Mouse (Mus musculus) brown adipose tissue, adult 24 weeks (tissue): ENCODE measurements around the gene Bmpr1b. TPM values are rescaled to one million over a fixed set of nuclear protein-coding genes. Genes with fewer than 3 reads are reported as not detected.

ENCODE experiments used
- H3K27ac ChIP-seq: fragments of 200-500 bp; replicated peaks from 2 replicates; pipeline ENCODE4 v1.5.1; 2012; ENCODE audit warnings: low read depth, mild to moderate bottlenecking, low read length
- H3K4me1 ChIP-seq: fragments of 200-500 bp; 2 replicates; pipeline ENCODE4 v1.6.1; 2012; ENCODE audit warnings: low read length, mixed read lengths; ENCODE audit not compliant: control insufficient read depth, insufficient read depth, insufficient read length
- H3K4me3 ChIP-seq: fragments of 200-500 bp; 2 replicates; pipeline ENCODE4 v1.5.1; 2012; ENCODE audit warnings: low read depth, mild to moderate bottlenecking, low read length, moderate library complexity; ENCODE audit not compliant: insufficient read depth
- polyA plus RNA-seq: library from polyadenylated mRNA; stranded (reverse); fragments of >200 nt; gene quantifications from 2 replicates; pipeline ENCODE4 v1.2.4, GENCODE M21; 2012; ENCODE audit not compliant: missing spikeins, insufficient read depth, insufficient read length

Bmpr1b gene
- polyA plus RNA-seq, 1 experiment: not detected

GRCm38 (mm10) chr3:141921161-141921560 is 248.1 kb downstream of the Bmpr1b start:
- no peak overlapping the region for H3K27ac ChIP-seq
- H3K4me3 ChIP-seq: no peak overlapping the region
- no peaks in the 10 kb centered on the region for H3K4me1 ChIP-seq

- no peaks in the 10 kb centered on the region for H3K4me1 ChIP-seq
- no peak overlapping the region for H3K27ac ChIP-seq
- H3K4me3 ChIP-seq: no peak overlapping the region
These were observed 249.6 kb downstream of the Bmpr1b start for GRCm38 (mm10) chr3:141919661-141920060.

- H3K4me3 ChIP-seq: no peak overlapping the region
- no peaks in the 10 kb centered on the region for H3K4me1 ChIP-seq
- H3K27ac ChIP-seq: no peak overlapping the region
These were observed 252.1 kb downstream of the Bmpr1b start for GRCm38 (mm10) chr3:141917166-141917565.

GRCm38 (mm10) chr3:141915995-141916394 is 253.2 kb downstream of the Bmpr1b start:
- Histone ChIP-seq H3K4me1 (no peaks in the 10 kb centered on the region), H3K27ac (no peak overlapping the region), H3K4me3 (no peak overlapping the region)

- Histone ChIP-seq H3K4me1 (no peaks in the 10 kb centered on the region), H3K27ac (no peak overlapping the region), H3K4me3 (no peak overlapping the region)
These were observed 254.6 kb downstream of the Bmpr1b start for GRCm38 (mm10) chr3:141914588-141914987.

GRCm38 (mm10) chr3:141909136-141909535 is 260.1 kb downstream of the Bmpr1b start:
- Histone ChIP-seq H3K27ac (no peak overlapping the region), H3K4me3 (no peak overlapping the region), H3K4me1 (no peaks in the 10 kb centered on the region)

- Histone ChIP-seq H3K4me1 (no peaks in the 10 kb centered on the region), H3K27ac (no peak overlapping the region), H3K4me3 (no peak overlapping the region)
These were observed 263.2 kb downstream of the Bmpr1b start for GRCm38 (mm10) chr3:141905903-141906623.

GRCm38 (mm10) chr3:141900361-141900760 is 268.9 kb downstream of the Bmpr1b start:
- no peak overlapping the region for H3K27ac ChIP-seq

GRCm38 (mm10) chr3:141899521-141899920 is 269.7 kb downstream of the Bmpr1b start:
- Histone ChIP-seq H3K4me1 (no peaks in the 10 kb centered on the region), H3K4me3 (no peak overlapping the region), H3K27ac (no peak overlapping the region)

More at GRCm38 (mm10) chr3:141900361-141900760, 268.9 kb downstream of the Bmpr1b start:
- H3K4me1 ChIP-seq: no peaks in the 10 kb centered on the region
- H3K4me3 ChIP-seq: no peak overlapping the region

- H3K27ac ChIP-seq: no peak overlapping the region
- no peaks in the 10 kb centered on the region for H3K4me1 ChIP-seq
These were observed 271.5 kb downstream of the Bmpr1b start for GRCm38 (mm10) chr3:141897698-141898097.

GRCm38 (mm10) chr3:141896870-141897554 is 272.2 kb downstream of the Bmpr1b start:
- Histone ChIP-seq H3K4me1 (no peaks in the 10 kb centered on the region), H3K4me3 (no peak overlapping the region), H3K27ac (no peak overlapping the region)

More at GRCm38 (mm10) chr3:141897698-141898097, 271.5 kb downstream of the Bmpr1b start:
- no peak overlapping the region for H3K4me3 ChIP-seq

- Histone ChIP-seq H3K4me1 (no peaks in the 10 kb centered on the region), H3K4me3 (no peak overlapping the region), H3K27ac (no peak overlapping the region)
These were observed 274.1 kb downstream of the Bmpr1b start for GRCm38 (mm10) chr3:141895096-141895495.

GRCm38 (mm10) chr3:141890668-141891067 is 278.6 kb downstream of the Bmpr1b start:
- H3K27ac ChIP-seq: no peak overlapping the region
- no peaks in the 10 kb centered on the region for H3K4me1 ChIP-seq
- H3K4me3 ChIP-seq: no peak overlapping the region

- H3K4me1 ChIP-seq: no peaks in the 10 kb centered on the region
- no peak overlapping the region for H3K4me3 ChIP-seq
- H3K27ac ChIP-seq: no peak overlapping the region
These were observed 281.6 kb downstream of the Bmpr1b start for GRCm38 (mm10) chr3:141887476-141888274.

- no peaks in the 10 kb centered on the region for H3K4me1 ChIP-seq
These were observed 285.0 kb downstream of the Bmpr1b start for GRCm38 (mm10) chr3:141884190-141884589.

More at GRCm38 (mm10) chr3:141884190-141884589, 285.0 kb downstream of the Bmpr1b start:
- Histone ChIP-seq H3K4me3 (no peak overlapping the region), H3K27ac (no peak overlapping the region)
